In the genomic region with DNA sequence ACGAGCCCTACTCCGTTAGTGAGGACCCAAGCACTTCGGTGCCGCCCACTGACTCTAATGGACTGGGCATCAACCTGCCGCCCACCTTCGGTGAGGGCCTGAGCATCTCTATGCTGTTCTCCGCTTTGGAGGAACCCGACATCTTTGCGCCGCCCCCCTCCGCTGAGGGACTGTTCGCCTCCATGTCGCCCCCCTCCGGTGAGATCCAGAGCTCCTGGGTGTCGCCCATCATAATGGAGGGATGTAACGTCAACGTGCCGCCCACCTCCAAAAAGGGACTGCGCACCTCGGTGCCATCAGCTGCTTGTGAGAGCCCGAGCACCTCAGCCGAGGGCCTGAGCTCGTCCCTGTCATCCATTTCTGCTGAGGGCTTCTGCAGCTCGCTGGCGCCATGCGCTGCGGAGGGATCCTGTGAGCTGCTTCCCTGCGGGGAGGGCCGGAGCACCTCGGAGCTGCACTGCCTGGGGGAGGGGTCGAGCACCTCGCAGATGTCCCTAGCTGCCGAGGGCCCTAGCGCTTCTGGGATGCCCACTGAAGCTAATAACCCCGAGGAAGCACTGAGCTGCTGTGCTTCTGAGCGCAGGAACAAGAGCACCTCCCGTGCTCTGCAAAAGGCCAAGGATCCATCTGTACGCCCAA, we compare ENCODE assay signal across 7 mouse cellular contexts. TPM values are rescaled to one million over a fixed set of nuclear protein-coding genes. Genes with fewer than 3 reads are reported as not detected.
DNase-seq lines count a peak whose midpoint lies in the region; ATAC-seq and TF ChIP-seq lines count a peak whose summit lies in the region.

No protein-coding gene starts in this region.

- peak overlapping the region; percentile 63 for H3K4me3 ChIP-seq in bone marrow, adult 2 months (replicated peaks; ENCODE audit: control insufficient read depth, low read depth, low read length)
- H3K4me3 ChIP-seq in embryonic facial prominence, embryonic 14.5 days (ENCODE audit: low read depth, low read length), result peak overlapping the region; percentile 58
- peak overlapping the region; percentile 58 for H3K4me3 ChIP-seq in limb, embryonic 12.5 days (replicated peaks)
- peak overlapping the region; percentile 68 for H3K4me3 ChIP-seq in midbrain, embryonic 13.5 days (replicated peaks)

- peak overlapping the region; percentile 67 for H3K4me2 ChIP-seq in embryonic facial prominence, embryonic 14.5 days (ENCODE audit: low read depth, low read length)
- peak overlapping the region; percentile 68 for H3K4me2 ChIP-seq in limb, embryonic 12.5 days
- H3K4me2 ChIP-seq in midbrain, embryonic 13.5 days (replicated peaks), result peak overlapping the region; percentile 67

- no peak for TF ChIP-seq POLR2A in bone marrow, adult 2 months (IDR thresholded peaks at IDR 0.05; ENCODE audit: borderline replicate concordance, control insufficient read depth, low read depth, low read length)

- ATAC-seq in embryonic facial prominence, embryonic 14.5 days (ENCODE audit: low read depth), result peak; percentile 92
- ATAC-seq in limb, embryonic 12.5 days (ENCODE audit: insufficient number of reproducible peaks, insufficient read depth, low FRiP score, low TSS enrichment, low read depth), result peak; percentile 82
- peak; percentile 83 for ATAC-seq in midbrain, embryonic 13.5 days

- 18% methylated on average over 38 of the region's 38 CpGs for WGBS in bone marrow, adult 2 months
- WGBS in embryonic facial prominence, embryonic 14.5 days, result 17% methylated on average over 23 of the region's 38 CpGs
- WGBS in limb, embryonic 12.5 days, result 18% methylated on average over 38 of the region's 38 CpGs
- WGBS in midbrain, embryonic 13.5 days, result 26% methylated on average over 38 of the region's 38 CpGs

- H3K36me3 ChIP-seq in embryonic facial prominence, embryonic 14.5 days (ENCODE audit: control insufficient read depth, insufficient read depth, low read length), result 0 out of 2 replicates have a peak, but pooled peaks cover 4% of the 10 kb centered on the region
- no peaks in the 10 kb centered on the region for H3K36me3 ChIP-seq in limb, embryonic 12.5 days
- H3K36me3 ChIP-seq in midbrain, embryonic 13.5 days, result peaks cover 8% of the 10 kb centered on the region; the same call in 1 of the 2 replicates

- no peaks in the 10 kb centered on the region for H3K4me1 ChIP-seq in bone marrow, adult 2 months (ENCODE audit: control insufficient read depth, insufficient read depth, low read length)
- no peaks in the 10 kb centered on the region for H3K4me1 ChIP-seq in embryonic facial prominence, embryonic 14.5 days (ENCODE audit: control insufficient read depth, insufficient read depth, low read length)
- H3K4me1 ChIP-seq in limb, embryonic 12.5 days (replicated peaks), result 0 out of 2 replicates have a peak, but pooled peaks cover 2% of the 10 kb centered on the region
- peaks cover 15% of the 10 kb centered on the region for H3K4me1 ChIP-seq in midbrain, embryonic 13.5 days (replicated peaks)

- peak; percentile 40; the same call in 1 of the 2 replicates for TF ChIP-seq CTCF in bone marrow, adult 2 months (IDR thresholded peaks at IDR 0.05; ENCODE audit: control insufficient read depth, insufficient read depth, low read length)

- H3K9ac ChIP-seq in embryonic facial prominence, embryonic 14.5 days (ENCODE audit: low read depth, low read length), result peak overlapping the region; percentile 70
- peak overlapping the region; percentile 63 for H3K9ac ChIP-seq in limb, embryonic 12.5 days (replicated peaks)
- peak overlapping the region; percentile 84 for H3K9ac ChIP-seq in midbrain, embryonic 13.5 days (replicated peaks)

- H3K27me3 ChIP-seq in embryonic facial prominence, embryonic 14.5 days (replicated peaks; ENCODE audit: control insufficient read depth, insufficient read depth, low read length), result peaks cover 12% of the 10 kb centered on the region
- H3K27me3 ChIP-seq in limb, embryonic 12.5 days, result peaks cover 50% of the 10 kb centered on the region
- peaks cover 74% of the 10 kb centered on the region for H3K27me3 ChIP-seq in midbrain, embryonic 13.5 days

- no peaks in the 10 kb centered on the region for H3K9me3 ChIP-seq in embryonic facial prominence, embryonic 14.5 days (ENCODE audit: control insufficient read depth, low read length)
- no peaks in the 10 kb centered on the region for H3K9me3 ChIP-seq in limb, embryonic 12.5 days
- H3K9me3 ChIP-seq in midbrain, embryonic 13.5 days, result no peaks in the 10 kb centered on the region

- no peak overlapping the region for H3K27ac ChIP-seq in bone marrow, adult 2 months (ENCODE audit: control insufficient read depth, insufficient read depth, low read depth, low read length, poor library complexity)
- H3K27ac ChIP-seq in embryonic facial prominence, embryonic 14.5 days (replicated peaks; ENCODE audit: low read depth, low read length), result no peak overlapping the region
- no peak overlapping the region for H3K27ac ChIP-seq in limb, embryonic 12.5 days
- H3K27ac ChIP-seq in midbrain, embryonic 13.5 days, result peak overlapping the region; percentile 84

- DNase-seq in embryonic facial prominence, embryonic 14.5 days (ENCODE audit: low spot score), result peak; percentile 71
- peak; percentile 52 for DNase-seq in heart, adult 8-10 months (ENCODE audit: low spot score)
- DNase-seq in kidney, adult 8-10 months, result peak; percentile 16 to 43
- DNase-seq in spleen, adult 18-20 months, result peak; percentile 52 to 65

RNA-seq across cellular contexts. Expression of a gene that starts 1.2 kb away (rescaled TPM):
- 0.99 and 1.1 TPM in 2 replicates for polyA plus RNA-seq in bone marrow, adult 2 months (2011; ENCODE audit: insufficient read depth, insufficient read length, low replicate concordance, missing spikeins)
- 18.6 and 19.0 TPM in 2 replicates for polyA plus RNA-seq in embryonic facial prominence, embryonic 14.5 days (2014; fragmentation: Nextera tagmentation; extraction: Ambion mirVana)
- total RNA-seq in heart, adult 8-10 months (2022), result 1 to 10 TPM; 4.3 to 5.4 (median 4.8) TPM
- 29.3 and 29.5 TPM in 2 replicates for polyA plus RNA-seq in limb, embryonic 12.5 days (2016; fragmentation: Nextera tagmentation; extraction: Ambion mirVana)
- polyA plus RNA-seq in midbrain, embryonic 13.5 days (2015; fragmentation: Nextera tagmentation; extraction: Ambion mirVana), result 160 and 163 TPM in 2 replicates

RNA-seq across cellular contexts. Expression of a gene that starts 41.8 kb away (rescaled TPM):
- 21.1 and 22.5 TPM in 2 replicates for polyA plus RNA-seq in bone marrow, adult 2 months (2011; ENCODE audit: insufficient read depth, insufficient read length, low replicate concordance, missing spikeins)
- 47.0 and 49.5 TPM in 2 replicates for polyA plus RNA-seq in embryonic facial prominence, embryonic 14.5 days (2014; fragmentation: Nextera tagmentation; extraction: Ambion mirVana)
- 1 to 10 TPM; 6.0 to 7.9 (median 7.3) TPM for total RNA-seq in heart, adult 8-10 months (2022)
- polyA plus RNA-seq in limb, embryonic 12.5 days (2016; fragmentation: Nextera tagmentation; extraction: Ambion mirVana), result 67.8 and 70.7 TPM in 2 replicates
- 41.7 and 44.2 TPM in 2 replicates for polyA plus RNA-seq in midbrain, embryonic 13.5 days (2015; fragmentation: Nextera tagmentation; extraction: Ambion mirVana)
